Mouse (Mus musculus) layer of hippocampus, adult 9-11 months (tissue): ENCODE data around the gene Tas1r2.

Experiments
- DNase-seq: peaks from one replicate; pipeline ENCODE4 v3.0.0; 2022

Tas1r2 gene

GRCm38 (mm10) chr4:139710467-139711334, 57.4 kb downstream of the Tas1r2 start:
- DNase-seq = no peak

- DNase-seq = no peak
Measured at GRCm38 (mm10) chr4:139715241-139715932, 62.0 kb downstream of the Tas1r2 start.

- peak; percentile 73 for DNase-seq
Measured at GRCm38 (mm10) chr4:139716477-139717169, 63.3 kb downstream of the Tas1r2 start.

- DNase-seq = no peak
Measured at GRCm38 (mm10) chr4:139718978-139719377, 65.6 kb downstream of the Tas1r2 start.
